Mouse (Mus musculus): Measurements from ENCODE around the gene Ttyh2.

The Ttyh2 gene

DNA sequence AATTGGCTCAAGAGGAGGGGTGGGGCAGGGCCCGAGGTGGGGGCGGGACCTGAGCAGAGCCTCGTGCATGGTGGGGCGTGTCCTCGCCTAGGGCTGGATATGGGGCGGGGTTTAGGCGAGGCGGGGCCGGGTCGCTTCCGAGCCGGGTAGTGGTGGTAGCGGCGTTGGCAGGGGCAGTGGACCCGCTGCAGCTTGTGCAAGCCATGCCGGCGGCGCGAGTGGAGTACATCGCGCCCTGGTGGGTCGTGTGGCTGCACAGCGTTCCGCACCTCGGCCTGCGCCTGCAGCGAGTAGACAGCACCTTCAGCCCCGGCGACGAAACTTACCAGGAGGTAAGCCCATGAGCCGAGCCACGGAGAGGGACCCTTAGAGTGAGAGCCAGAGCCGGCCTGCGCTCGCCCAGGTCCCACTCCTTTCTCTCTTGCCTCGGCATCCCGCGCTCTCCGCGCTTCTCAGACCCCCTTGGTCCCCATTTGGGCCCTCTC lies at the start of gene Ttyh2:
Gene Ttyh2, plus strand, starts transcription at position 91 of the 485 bp plus-strand sequence.
- DNase-seq (ENCODE audit: low spot score in 2 of 2), result peak; percentile 78 to 81

DNA sequence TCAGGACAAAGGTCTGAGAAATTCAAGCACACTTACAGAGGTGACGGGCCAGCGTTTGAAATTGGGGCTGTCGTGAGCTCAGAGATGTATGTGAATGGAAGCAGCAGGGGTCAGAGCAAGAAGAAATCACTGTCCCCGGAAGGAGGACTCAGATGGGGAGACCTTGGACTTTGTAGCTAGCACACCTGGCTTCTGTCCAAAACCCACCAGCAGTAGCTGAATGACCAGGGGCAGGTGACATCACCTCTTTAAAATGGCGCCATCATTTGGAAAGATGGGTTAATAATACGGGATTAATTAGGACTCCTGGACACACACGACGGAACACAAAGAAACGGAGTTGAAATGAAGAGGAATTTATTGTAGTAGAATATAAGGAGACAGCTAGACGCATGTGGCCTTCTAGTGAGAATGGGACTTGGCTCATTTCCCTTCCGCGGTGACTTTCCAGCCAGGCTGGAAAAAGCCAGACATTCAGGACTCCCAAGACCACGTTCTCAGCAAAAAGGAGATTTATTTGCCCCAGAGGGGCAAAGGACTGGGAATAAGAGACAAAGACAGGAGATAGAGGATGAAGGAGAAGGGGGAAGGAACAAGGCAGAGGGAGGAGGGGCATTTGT lies 49.0 kb upstream of the Ttyh2 start:
- no peak for DNase-seq (ENCODE audit: low spot score in 2 of 2)

DNA sequence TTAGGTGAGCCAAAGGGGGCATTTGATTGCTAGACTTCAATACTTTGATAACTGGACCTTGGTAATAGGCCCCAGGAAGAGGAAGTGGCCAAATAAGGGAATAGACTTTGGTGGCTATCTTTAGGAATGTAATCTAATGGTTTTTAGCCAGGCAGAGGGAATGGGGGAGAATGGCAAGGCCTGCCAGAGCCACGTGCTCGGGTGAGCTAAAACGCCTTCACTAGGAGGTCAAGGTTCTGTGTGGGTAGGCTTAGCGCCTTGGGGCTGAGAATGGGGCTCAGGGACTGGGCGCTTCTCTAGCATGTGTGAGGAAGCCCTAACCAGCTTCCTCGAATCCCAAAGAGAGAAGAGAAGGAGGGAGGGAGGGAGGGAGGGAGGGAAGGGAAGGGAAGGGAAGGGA lies 48.2 kb upstream of the Ttyh2 start:
- no peak for DNase-seq (ENCODE audit: low spot score in 2 of 2)

DNA sequence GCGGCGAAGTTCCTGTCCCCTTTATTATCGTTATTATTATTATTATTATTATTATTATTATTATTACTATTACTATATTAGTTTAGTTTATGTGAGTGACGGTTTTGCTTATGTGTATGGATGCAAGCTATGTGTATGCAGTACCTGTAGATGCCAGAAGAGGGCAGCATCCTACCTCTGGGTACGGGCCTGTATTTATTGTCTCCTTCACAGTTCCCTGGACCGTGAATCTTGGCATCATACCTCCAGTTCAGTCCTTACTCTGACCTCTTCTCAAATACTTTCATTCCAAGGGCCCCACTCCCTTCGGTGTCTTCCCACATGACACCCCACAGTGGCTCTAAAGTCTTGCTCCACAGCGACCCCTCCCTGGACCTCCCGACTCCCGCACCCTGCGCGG lies 47.2 kb upstream of the Ttyh2 start:
- DNase-seq (ENCODE audit: low spot score in 2 of 2), result no peak

DNA sequence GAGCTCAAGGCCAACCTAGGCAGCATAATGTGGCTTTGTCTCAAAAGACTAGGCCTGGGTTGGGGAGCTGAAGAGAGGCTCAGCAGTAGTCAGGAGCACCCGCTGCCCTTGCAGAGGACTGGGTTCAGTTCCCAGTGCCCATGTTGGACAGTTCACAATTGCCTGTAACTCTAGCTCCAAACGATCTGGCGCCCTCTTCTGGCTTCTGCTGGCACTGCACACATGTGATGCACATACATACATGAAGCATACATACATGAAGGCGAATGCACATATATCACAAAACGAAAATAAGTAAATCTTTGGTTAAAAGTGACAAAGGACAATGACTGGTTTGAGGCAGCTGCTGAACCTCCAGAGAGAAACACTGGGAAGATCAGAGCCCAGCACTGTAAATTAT lies 45.2 kb upstream of the Ttyh2 start:
- DNase-seq (ENCODE audit: low spot score in 2 of 2), result no peak

DNA sequence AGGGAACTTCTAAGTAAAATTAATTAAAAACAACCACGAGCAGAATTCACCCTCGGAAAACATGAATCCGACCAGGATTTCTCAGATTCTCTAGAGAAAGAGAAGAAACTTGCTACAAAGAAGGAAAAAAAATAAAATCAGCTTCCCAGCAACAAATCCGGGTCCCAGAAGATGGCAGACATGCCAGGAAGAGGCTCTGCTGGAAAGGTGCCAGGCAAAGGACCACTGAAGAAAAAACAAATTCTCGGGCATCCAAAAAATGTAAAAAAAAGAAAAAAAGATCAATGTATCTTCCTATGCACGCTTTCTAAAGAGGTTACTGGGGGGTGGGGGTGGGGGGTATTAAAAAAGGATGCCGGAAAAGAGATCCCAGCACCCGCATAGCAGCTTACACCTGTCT lies 43.0 kb upstream of the Ttyh2 start:
- DNase-seq (ENCODE audit: low spot score in 2 of 2), result no peak

DNA sequence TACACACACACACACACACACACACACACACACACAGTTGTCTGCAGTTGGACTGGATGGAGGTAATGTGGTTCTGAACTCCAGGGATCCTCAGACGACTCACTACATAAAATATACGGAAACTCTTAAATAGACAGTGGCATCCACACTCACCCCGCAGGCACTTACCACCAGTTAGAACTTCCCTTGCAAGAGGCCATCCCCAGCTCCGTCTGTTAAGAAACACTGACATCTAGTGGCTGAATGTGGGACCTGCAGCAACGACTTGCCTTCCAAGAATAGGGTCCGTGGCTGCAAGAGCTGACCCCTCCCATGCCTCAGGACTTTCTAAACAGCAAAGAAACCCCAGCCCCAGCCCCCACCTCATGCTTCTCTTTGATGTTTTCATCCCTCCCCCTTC lies 38.9 kb upstream of the Ttyh2 start:
- DNase-seq (ENCODE audit: low spot score in 2 of 2), result peak; percentile 64 to 84

DNA sequence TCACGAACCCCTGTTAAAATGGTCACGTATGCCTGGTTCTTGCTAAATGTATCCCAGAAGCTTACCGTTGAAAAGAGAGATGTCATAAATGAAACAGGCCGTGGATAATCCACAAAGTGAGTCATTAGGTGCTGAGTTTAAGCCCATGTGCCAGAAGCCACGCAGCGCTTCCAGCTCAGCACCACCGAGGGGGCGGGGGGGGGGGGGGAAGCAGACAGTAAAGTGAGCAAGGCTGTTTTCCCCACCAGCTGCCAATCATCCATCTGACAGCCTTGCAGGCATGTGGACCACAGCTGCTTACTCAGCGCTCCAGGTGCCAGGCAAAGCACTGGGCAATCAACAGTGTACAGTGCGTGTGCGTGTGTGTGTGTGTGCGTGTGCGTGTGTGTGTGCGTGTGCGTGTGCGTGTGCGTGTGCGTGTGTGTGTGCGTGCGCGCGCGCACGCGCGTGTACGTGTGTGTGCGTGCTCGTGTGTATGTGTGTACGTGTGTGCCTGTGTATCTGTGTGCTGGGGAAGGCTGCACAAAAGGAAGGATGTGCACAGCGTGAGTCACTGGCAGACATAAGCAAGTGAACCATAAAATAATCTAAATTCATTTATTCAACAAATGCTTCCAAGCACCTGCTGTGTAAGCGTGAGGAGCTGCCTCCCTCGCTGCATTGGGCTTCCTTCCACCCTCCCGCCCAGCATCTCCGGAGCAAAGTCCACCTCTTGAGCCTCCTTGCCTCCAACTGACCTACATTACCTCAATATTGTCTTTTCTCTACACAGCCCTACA lies 38.3 kb upstream of the Ttyh2 start:
- DNase-seq (ENCODE audit: low spot score in 2 of 2), result no peak

DNA sequence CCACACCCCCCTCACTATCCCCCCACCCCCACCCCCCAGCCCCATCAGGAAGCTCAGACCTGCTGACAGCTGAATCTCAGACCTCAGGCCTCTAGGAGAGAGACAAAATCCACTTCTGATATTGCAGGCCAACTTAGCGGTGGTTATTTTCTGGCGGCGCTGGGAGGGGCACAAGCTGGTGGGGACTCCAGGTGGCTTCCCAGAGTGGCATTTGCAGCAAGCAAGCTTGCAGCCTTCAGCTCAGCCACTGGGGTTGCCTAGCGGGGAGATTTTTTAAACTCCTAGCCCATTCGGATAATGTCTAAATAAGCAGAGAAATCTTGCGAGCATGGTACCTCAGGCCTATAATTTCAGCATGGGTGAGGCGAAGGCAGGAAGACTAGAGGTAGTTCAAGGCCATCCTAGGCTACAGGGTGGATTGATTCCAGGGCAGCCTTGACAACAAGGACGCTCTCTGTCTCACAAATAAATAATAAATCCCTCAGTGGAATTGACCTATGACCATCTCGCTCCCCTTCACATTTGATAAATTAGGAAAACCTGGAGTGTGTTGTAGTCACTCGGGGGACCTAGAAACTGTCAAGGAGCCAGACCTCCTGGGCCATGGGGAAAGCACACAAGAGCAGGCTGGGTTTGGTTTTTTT lies 36.5 kb upstream of the Ttyh2 start:
- DNase-seq (ENCODE audit: low spot score in 2 of 2), result no peak

DNA sequence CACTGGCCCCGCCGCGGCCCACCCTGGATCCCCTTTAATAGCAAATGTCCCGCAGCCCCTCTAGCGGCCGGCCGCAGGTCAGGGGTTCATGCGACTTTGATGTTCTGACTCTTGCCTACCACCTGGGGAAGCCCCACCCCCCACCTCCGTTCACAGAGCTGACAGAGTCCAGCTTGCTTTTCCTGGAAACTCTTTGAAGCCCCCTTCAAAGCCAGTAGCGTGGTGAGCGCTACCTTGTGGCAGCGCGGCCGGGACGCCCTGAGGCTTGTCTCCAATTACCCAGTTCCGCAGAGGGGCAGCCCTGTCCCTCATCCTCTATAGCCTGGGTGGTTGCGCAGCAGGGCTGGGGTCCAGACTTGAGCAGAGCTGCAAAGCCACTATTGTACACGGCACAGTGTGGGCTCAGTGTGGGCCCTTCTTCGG lies 35.5 kb upstream of the Ttyh2 start:
- DNase-seq (ENCODE audit: low spot score in 2 of 2), result no peak

DNA sequence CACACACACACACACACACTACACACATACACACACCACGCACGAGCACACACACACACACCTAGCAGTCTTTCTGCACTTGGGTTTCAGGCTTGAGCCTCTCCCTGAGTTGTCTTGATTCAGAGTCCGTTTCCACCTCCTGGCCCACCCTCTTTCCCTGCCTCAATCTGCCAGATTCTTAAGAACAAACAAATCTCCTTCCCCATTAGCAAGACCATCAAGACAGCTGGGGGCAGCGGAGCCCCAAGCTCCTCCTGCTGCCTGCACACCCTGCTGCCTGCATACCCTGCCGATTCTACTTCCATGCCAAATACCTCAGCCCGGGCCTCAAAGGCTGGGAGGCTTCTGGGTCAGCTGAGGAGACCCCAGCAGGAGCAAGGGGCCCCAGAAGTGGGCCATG lies 34.6 kb upstream of the Ttyh2 start:
- no peak for DNase-seq (ENCODE audit: low spot score in 2 of 2)

DNA sequence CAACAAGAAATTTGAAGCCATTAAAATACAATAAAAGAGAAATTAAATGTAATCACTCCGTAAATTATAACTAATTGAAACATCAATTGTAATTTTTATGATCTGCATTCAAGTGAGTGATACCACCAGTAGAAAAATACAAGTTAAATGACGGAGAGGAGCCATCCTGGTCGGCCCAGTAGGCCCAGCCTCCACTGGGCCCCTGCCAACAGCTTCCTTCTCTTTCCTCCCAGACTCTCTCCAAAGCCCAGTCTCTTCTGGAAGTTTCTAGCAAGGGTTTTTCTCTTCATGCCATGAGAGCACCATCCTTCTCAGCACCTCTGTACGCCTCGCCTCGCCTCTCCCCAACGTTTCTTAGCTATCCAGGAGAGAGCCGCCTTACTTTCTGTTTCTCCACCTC lies 34.1 kb upstream of the Ttyh2 start:
- no peak for DNase-seq (ENCODE audit: low spot score in 2 of 2)

DNA sequence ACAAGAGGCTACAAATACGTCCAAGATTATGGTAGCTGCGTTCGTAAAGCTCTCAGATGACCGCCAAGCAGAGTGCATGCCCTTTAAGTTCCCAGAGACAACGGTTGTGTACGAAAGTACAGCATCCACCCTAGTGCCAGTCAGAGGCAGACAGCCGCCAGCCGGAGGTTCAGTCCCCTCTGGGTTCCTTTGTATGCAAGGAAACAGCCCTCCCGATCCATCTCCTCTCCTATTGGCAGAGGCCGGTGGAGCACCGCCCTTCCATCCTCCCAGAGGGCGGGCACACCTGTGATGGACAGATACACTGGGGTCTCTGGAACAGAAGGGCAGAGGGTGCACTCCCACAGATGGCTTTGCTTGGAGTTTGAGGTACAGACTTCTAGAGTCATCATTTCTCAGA lies 33.0 kb upstream of the Ttyh2 start:
- DNase-seq (ENCODE audit: low spot score in 2 of 2), result no peak

DNA sequence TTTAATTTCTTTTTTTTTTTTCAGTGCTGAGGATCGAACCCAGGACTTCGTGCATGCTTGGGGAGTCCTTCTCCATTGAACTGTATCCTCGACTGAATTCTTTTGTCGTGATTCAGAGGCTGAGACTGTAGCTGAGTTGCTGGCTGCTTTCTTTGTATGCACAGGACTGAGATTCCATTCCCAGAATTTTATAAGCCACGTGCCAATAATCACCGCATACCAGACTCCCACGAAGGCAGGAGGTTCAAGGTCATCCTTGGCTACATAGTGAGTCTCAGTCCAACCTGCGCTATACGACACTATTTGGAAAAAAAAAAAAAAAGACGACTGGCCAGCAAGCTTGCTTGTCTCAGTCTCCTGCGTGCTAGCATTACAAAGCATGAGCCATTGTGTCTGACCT lies 32.3 kb upstream of the Ttyh2 start:
- no peak for DNase-seq (ENCODE audit: low spot score in 2 of 2)

DNA sequence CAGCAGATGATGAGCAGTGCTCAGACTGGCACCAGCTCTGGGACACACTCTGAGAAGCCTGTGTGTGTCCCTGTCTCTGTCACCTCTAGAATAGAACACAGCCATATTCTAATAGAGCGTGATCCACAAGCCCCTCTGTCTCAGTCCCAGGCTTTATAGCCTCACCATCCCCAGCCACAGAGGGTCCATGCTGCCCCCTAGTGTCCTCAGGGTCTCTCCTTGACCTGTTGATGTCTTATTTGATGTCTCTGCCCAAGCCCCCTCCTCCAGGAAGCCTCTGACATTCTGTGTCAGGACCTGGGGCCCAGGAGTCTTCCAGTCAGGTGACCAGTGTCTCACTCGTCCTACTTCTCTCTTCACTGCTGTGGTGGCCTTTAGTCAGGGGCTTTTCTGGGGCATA lies 31.1 kb upstream of the Ttyh2 start:
- DNase-seq (ENCODE audit: low spot score in 2 of 2), result no peak

DNA sequence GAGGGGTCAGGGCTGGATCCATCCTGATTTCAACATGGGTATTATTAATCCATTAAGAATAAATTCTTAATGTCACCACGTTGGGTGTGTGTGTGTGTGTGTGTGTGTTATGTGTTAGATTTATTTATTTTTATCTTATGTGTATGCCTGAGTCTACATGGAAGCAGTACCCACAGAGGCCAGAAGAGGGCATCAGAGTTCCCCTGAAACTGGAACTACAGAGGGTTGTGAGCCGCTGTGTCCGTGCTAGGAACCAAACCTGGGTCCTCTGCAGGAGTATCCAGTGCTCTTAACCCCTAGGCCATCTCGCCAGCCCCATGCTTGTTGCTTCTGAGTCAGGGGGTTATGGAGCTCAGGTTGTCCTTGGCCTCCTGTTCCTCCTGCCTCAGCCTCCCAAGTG lies 25.7 kb upstream of the Ttyh2 start:
- DNase-seq (ENCODE audit: low spot score in 2 of 2), result no peak

DNA sequence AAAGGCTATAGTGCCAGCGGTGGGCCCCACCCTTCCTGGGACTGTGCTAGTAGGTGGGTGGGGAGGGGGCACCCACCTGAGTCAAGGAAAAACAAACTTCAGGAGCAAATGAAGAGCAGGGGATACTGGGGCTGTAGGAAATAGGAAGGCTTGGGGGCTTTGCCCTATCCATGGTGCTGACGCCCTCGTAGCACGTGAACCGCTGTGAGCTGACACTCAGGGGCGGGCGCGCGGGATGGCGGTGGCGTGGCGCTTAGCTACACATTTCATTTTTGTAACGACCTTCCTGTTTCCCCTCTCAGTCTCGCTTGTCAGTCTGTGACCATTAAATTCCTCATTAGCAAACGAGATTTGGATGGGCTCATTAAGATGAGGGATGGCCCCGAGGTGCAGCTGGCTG lies 22.7 kb upstream of the Ttyh2 start:
- DNase-seq (ENCODE audit: low spot score in 2 of 2), result no peak

DNA sequence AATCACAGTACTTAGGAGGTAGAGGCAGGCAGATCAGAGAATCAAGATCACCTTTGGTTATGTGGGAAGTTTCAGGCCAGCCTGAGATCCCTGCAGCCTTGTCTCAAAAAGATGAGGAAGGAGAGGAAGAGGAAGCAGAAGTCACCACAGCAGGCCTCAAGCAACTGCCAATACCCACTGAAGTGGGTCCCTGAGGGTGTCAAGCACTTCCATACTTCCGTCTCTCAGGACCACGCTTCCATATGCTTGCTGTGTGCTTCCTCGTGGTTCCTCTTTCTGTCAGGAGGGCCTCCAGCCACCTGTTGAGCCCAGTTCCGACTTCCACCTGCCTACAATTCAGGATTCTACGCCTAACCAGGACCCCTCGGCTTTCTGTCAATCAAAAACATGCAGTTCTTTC lies 21.6 kb upstream of the Ttyh2 start:
- DNase-seq (ENCODE audit: low spot score in 2 of 2), result no peak

DNA sequence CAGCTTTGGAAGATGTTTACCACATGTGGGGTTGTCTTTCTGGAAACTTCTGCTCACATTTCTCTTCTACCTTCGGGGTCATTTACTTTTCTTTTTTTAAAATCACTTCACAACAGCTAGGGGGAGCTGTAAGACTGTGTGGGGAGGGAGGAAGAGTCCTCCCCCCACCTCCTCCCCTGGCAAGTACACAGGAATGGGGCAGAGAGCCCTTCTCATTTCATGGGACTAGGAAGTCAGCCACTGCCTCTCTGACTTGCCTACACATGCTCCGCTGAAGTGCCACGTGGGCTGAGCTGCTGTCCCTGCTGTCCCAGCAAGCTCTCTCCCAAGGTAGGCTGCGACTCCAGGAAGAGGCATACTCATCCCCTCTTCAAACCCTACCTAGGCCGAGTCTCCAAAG lies 20.7 kb upstream of the Ttyh2 start:
- no peak for DNase-seq (ENCODE audit: low spot score in 2 of 2)

DNA sequence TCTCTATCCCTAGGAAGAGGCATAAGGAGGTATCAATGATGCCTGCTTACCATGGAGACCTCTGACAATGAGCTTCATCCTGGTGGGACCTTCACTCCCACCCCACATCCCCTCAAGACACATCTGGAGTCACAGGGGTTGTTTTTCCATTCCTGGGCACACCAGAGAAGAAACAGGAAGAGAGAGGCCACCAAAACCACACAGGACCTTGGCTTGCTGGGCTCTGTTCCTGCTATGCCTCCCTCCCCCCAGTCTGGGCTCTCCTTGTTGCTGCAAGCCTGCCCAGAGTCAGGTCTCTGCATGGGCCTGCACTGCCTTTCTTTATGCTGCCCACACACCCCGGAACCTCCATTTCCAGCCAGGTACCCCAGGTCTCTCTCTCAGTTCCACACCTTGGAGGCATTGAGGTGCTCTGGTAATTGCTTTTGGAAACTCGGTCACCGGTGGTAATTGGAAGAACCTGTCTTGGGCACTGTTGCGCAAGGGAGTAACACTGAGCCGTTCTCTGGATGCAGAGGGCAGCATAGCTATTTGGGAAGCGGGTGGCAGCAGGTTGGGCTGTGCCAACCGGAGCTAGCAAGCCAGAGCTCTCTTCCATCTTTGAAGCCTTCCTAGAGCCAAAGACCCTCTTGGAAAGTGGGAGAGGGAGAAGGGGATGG lies 19.8 kb upstream of the Ttyh2 start:
- DNase-seq (ENCODE audit: low spot score in 2 of 2), result no peak

DNA sequence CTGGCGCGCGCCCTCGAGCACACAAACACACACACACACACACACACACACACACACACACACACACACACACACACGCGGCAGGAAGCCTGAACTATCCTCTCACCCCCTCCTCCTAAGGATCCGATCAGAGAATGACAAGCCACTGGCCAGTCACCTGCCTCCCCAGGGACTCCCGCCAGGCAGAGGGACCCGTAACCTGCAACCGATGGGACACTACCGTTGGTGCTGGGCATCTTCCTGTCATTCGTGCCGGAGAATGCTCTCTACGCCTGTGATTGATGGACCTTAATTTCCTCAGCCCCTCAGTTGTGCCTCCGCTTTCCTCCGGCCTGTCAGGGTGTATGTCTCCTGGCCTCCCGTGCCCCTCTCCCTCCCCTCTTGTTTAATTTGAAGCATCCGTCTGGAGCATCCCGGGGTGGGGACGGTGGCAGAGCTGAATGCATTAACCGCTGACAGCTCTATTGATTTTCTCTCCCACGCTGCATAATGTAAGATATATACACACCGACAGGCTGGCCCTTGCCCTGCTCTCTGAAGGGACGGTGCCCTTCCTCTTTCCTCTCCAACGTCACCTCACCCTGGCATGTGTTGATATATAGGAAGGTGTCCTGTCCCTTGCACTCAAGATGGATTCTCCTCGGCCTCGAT lies 18.1 kb upstream of the Ttyh2 start:
- DNase-seq (ENCODE audit: low spot score in 2 of 2), result no peak

DNA sequence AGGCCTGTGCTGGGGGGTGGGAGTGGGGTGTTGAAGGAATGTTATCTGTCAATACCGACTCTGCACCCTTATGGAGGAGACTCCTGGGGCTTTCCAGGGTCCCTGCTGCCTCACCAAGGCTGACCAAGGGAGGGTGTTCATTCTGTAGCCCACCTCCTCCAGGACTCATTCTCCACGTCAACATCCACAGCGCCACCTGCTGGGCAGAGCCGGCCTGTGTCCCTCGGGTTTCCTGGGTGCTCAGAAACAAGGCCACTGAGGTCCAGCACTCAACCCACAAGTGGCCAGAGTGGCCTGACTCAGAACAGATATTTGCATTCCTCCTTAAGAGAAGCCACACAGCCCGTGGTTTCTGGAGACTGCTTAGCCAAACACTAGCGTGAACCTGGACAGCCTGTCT lies 17.5 kb upstream of the Ttyh2 start:
- peak in 1 of 2 experiments; percentile 76 for DNase-seq (ENCODE audit: low spot score in 2 of 2)
